Mouse (Mus musculus) right cerebral cortex, adult 2 months (tissue): ENCODE measurements around the gene Shb.
A peak's percentile ranks its signal among the peaks of the same experiment; 100 is the strongest.

Experiments used
- DNase-seq, 2 experiments: peaks; one replicate each; pipeline ENCODE4 v3.0.0; 2021 to 2022; ENCODE audit warnings: low spot score in 2 of 2

The Shb gene

GRCm38 (mm10) chr4:45421519-45422260 lies 110.6 kb downstream of the Shb start:
- no peak for DNase-seq

DNA sequence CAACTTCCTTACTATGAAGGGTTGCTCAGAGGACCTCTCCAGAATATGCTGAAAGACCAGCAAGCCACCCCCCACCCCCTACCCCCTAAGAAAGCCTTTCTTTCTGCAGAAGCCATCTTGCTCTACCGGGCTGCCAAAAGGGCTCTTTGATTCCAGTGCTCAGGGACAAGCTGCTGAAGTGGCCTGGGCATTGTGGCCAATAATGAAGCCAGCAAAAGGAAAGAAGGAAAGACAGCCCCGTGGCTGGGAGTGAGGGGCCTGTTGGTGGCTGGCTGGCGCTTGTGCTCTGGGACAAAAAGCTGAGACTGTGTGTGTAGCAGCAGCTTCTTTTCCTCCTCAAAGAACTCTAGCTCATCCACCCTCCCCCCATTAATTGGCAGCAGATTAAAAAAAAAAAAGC lies 111.5 kb downstream of the Shb start:
- no peak for DNase-seq

- no peak for DNase-seq
These were observed 113.2 kb downstream of the Shb start for GRCm38 (mm10) chr4:45419051-45419450.

GRCm38 (mm10) chr4:45418229-45418950 lies 113.9 kb downstream of the Shb start:
- DNase-seq: peak; percentile 68 to 74

DNA sequence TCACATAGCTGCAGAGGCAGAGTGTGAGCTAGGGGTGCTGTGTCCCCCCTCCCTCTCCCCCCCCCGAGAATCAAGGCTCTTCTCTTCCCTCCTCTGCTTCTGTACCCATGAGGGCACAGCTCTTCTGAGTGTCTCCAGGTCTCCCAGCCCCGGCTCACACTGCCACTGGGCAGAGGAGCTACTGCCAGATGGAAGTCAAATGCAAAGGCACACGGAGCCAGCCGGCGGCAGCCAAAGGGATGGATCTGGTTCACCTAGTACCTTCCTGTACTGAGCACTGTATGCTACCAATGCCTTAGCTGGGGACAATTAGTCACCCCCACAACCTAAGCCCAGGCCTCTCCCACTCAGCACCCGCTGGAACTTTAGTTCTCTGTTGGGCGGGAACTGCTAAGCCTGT lies 116.0 kb downstream of the Shb start:
- DNase-seq: no peak

GRCm38 (mm10) chr4:45413674-45414338 lies 118.5 kb downstream of the Shb start:
- no peak for DNase-seq

- no peak for DNase-seq
These were observed 119.7 kb downstream of the Shb start for GRCm38 (mm10) chr4:45412433-45413192.

- DNase-seq: no peak
These were observed 121.0 kb downstream of the Shb start for GRCm38 (mm10) chr4:45411181-45411790.

DNA sequence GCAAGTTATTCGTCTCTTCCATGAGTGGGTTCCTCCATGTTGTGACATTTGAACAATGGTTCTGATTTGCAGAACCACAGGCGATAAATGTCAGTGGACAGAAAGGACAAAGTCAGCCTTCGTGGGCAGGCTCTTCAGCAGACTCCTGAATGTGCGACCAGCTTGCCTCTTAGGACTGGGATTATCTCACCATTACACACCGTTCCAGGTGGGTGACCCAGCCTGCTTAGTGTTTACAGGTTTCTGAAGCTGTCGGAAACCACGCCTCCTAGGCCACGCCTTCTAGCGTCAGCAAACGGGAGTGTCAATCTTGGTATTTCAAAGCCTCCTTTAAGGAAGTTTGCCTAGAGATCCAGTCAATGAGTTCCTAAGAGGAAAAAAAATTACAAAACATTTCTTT lies 123.0 kb downstream of the Shb start:
- peak; percentile 39 to 49 for DNase-seq

- DNase-seq: peak; percentile 81 to 88
These were observed 123.7 kb downstream of the Shb start, which contains the start of gene Slc25a51 for GRCm38 (mm10) chr4:45408427-45409132. TSS of gene Slc25a51 (minus strand) at chr4:45408766.

DNA sequence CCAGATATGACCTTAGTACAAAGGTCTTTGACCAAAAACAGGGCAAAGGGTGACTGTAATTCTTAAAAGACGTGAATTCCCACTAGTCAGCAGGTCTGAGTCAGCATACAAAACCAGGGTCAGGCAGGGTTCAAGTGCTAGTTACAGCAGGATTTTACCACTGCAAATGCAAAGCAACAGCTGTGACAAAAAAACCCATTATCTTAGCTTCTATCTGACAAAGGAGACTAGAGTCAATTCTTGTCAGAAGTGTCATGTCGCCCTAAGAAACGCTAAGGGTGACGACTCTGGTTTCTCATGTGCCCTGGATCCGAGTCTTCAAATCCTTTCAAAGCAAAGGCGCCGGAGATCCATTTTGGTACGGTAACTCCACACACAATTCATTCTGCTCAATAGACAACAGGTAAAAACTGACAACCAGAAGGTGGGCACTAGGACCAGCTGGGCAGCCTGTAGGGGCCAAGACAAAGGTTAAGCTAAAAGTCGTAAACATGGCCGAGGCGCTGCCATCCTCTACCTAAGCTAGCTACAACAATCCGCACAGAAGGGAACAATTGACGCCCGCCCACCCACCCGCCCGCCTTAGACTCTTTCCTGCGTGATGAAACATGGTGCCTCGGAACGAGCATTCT lies 124.5 kb downstream of the Shb start:
- DNase-seq: peak in 1 of 2 experiments; percentile 11

DNA sequence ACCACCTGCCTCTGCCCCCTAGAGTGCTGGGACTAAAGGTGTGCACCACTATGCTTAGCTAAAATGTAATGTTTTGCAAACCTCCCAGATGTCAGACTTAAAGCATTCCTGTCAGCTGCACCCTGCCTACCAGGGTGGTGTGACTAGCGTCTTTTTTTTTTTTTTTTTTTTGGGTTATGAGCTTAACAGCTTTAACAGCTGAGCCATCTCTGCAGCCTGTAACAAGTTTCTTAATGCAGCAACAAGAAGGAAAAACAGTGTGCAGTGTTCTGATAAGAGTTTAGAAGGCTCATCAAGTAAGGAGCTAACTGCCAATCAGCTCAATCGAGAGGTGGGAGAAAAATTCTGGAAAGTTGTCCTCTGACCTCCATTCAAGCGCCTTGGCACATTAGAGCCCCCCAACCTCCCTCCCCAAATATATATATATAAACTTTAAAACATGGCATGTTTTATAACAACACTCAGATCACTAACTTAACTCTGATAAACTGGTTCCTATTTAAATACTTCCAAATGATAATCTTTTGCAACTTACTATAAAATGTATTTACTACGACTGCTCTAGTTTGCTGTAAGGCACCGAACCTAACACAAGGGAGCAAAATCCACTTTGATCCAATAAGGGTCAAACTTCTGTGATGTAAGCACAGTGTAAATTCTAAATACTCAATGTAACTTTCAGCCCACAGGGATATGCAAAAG lies 125.1 kb downstream of the Shb start:
- DNase-seq: no peak

DNA sequence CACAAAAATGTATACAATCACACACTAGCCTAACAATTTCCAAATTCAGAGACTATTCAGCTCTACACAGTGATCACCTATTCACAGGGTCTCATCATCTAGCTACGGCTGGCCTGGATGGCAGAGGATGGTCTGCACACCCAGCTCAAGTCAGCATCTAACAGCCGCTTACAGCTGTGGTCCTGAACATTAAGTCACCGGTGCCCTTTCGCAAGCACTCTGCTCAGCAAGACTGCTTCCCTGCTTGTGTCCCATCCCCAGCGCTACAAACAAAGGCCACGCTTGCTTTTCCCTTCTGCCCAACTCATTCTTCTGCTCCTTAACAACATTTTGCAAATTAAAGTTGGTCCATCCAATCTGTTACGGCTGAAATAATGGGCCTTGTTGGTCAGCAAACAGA lies 125.9 kb downstream of the Shb start:
- no peak for DNase-seq

- no peak for DNase-seq
These were observed 127.0 kb downstream of the Shb start for GRCm38 (mm10) chr4:45405315-45405714.

DNA sequence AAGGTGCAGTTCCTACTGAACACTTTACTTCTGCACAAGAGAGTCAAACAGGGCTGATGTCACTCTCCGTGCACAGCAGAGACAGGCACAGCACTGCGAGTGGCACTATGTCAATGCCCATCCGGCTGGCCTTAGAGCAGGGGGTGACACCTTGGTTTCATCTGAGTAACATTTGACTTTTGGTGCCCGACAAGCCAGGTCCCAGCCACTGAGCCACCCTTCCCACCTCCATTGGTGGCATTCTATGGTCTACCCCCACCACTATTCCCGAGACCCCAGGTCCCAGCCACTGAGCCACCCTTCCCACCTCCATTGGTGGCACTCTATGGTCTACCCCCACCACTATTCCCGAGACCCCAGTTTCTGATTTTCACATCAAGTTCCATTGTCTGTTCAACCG lies 128.2 kb downstream of the Shb start:
- no peak for DNase-seq

GRCm38 (mm10) chr4:45403499-45403878 lies 128.8 kb downstream of the Shb start:
- no peak for DNase-seq

DNA sequence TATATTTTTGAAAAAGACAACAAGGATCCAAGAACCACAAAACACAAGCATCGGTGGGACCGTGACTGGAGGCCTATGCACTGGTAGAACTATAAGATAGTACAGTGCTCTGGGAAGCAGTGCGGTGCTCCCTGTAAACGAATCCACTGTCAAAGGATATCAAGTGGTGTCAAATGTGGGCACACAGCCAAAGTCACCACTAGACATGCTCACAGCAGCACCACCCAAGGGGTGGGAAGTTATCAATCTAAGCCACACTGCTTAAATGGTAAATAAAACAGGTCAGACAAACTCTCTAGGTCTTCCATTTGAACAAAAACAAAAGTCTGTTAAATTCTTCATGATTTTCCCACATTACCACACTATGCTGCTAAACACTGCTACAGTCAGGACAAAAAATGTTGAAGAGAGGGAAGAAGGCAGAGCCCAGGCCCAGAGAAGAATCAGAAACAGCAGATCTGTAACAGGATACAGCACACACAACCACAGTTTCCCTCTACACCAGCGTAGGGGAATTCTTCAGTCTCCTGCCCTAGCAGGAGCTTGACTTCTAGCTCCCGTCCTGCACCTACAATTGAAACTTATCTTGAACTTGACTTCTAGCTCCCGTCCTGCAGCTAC lies 129.3 kb downstream of the Shb start:
- DNase-seq: no peak

- DNase-seq: no peak
These were observed 130.0 kb downstream of the Shb start for GRCm38 (mm10) chr4:45402281-45402680.
